Mouse (Mus musculus) frontal cortex, postnatal 14 days (tissue): ENCODE results near the gene Exosc2.

Experiments
- DNase-seq, 2 experiments: peaks; one replicate each; pipeline ENCODE4 v3.0.0; 2022; ENCODE audit warnings: low spot score in 2 of 2

The Exosc2 gene

DNA sequence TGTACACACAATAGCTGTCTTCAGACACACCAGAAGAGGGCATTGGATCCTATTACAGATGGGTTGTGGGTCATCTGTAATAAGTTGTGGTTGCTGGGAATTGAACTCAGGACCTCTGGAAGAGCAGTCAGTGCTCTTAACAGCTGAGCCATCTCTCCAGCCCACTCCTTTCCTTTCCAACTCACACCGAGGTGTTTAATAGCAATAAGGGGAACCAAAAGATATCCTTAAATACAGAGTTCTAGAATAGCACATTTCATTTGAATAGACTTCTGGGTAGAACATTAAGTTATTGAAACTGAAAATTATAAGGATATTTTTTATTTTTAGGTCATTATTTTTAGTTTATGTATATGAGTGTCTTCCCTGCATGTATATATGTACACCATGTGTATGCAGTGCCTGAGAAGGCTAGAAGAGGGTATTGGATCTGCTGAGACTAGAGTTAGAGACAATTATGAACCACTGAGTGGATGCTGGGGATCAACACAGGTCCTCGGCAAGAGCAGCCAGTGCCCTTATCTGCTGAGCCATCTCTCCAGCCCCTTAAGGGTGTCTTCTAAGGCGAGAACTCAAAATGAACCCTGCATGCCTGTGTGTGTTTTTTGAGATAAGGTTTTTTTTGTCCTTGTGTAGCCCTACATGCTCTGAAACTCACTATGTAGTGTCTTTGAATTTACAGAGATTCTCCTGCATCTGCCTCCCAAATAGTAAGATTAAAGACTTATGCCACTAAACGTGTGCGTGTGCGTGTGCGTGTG lies 54.4 kb downstream of the Exosc2 start:
- no peak for DNase-seq

DNA sequence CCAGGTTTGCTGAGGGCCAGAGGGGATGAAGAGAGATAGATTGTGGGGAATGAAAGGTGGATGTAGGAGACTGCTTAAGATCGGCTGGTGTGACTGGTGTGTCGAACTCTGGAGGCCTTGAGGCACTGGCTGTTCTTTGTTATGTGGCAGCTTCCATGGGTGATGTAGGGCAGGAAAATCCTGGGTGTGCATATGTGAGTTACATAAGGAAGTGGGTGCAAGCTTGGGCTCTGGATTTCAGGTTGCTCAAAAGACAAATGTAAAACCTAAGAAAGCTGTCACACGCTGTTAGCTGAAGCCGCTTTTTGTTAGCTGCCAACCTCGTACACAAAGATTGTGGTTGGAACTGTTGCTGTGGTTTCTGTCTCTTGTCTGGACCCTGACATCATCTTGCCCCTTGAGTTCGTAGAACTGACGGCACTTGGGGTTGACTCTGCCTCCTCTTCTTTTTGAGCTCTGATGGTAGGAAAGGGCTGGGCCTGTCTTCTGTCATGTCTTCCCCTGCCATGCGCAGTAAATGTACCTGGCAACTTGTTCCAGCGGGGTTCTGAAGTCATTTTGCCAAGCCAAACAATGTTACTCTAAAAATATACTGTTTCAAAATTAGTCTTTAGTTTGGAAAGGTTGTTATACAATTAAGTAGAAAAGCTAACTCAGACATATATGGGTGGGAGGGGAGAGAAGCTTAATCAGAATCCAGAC lies 57.2 kb downstream of the Exosc2 start:
- DNase-seq: no peak

DNA sequence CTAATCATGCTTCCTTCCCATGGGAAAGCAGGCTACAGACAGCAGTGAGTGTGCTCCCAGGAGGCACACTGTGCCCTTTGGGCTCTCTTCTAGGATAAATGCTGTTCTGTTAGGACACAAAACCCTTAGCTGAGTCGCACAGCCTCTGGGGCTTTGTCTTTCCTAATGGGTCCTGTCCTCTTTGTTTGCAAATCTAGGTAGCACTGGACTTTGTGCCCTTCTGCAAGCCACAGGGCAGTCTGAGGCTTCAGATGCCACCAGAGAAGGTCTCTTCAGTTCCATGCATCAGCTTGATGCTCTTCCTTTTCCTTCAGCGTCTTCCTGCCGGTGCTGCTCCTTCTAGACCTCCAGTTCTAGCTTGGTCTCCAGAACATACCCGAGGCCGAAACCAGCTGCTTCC lies 60.1 kb downstream of the Exosc2 start:
- DNase-seq: no peak
